Mouse (Mus musculus): ENCODE data around the gene Ifnlr1. TPM values are rescaled to one million over a fixed set of nuclear protein-coding genes. Genes with fewer than 3 reads are reported as not detected.

Gene Ifnlr1
- polyA plus RNA-seq, 1 experiment from 2014 or later, result 0.46 TPM

DNA sequence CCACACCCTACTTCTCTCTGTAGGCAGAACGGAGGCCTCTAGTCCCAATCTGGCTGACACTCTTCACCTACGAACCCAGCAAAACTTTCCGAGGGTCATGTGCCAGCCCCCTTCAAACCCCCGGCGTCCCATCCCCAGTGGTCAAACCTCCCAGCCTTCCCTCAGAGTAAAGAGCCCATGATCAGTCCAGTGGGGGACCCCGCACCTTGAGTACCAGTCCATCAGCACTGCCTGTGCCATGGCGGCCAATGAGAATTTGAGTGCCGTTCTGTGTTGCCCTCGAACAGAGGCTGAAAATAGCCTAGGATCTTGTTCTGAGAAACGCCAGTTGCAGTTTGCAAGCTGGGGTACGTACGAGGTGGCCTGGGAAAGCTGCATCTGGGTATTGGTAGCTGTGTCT, 27.2 kb upstream of the Ifnlr1 start:
- Histone ChIP-seq H3K27ac (ENCODE audit: low read depth, low read length) (no peak overlapping the region), H3K27me3 (ENCODE audit: control insufficient read depth, insufficient read depth, low read length) (no peaks in the 10 kb centered on the region), H3K4me1 (ENCODE audit: control insufficient read depth, insufficient read depth, low read length) (0 out of 2 replicates have a peak, but pooled peaks cover 5% of the 10 kb centered on the region), H3K4me3 (ENCODE audit: low read depth, low read length) (no peak overlapping the region), H3K36me3 (ENCODE audit: control insufficient read depth, insufficient read depth, low read length) (no peaks in the 10 kb centered on the region), H3K4me2 (ENCODE audit: low read depth, low read length) (no peak overlapping the region), H3K9ac (replicated peaks; ENCODE audit: low read depth, low read length) (no peak overlapping the region), H3K9me3 (ENCODE audit: control insufficient read depth, low read length) (no peaks in the 10 kb centered on the region)
- ATAC-seq (ENCODE audit: low read depth), result no peak
- 90% methylated on average over 12 of the region's 12 CpGs for WGBS

DNA sequence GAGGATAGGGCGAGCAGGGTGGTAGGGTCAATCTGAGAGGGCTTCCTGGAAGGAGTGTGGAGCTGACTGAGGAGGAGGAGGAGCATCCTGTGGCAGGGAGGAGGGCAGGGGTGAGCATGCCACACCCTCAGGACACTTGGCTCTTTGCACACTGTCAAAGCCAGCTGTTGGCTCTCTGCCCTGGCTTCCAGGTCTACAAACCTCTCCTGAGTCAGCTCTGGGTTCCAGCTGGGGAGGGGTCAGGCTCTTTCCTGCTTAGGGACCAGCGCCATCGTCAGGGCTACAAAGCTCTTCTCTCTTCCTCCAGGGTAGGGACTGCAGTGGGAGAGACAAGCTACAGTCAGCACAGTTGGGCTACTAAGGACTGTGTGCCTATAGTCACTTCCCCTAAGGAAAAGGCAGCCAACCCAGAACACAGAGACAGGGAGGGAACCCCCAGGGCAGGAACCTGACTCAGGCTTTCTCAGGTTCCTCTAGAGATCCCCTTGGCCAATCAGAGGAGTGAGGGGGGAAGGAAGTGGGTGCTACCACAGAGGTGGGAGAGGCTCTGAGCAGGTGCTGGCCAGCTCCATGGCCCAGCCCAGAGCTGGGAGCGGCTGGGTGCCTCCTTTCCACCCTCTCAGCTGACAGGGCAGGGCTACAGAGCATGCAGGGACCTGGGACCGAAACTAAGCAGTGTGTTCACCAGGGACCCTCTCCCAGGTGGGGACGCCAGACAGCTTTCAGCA, 24.8 kb upstream of the Ifnlr1 start:
- Histone ChIP-seq H3K9me3 (ENCODE audit: control insufficient read depth, low read length) (no peaks in the 10 kb centered on the region), H3K4me3 (ENCODE audit: low read depth, low read length) (no peak overlapping the region), H3K27me3 (ENCODE audit: control insufficient read depth, insufficient read depth, low read length) (no peaks in the 10 kb centered on the region), H3K9ac (replicated peaks; ENCODE audit: low read depth, low read length) (no peak overlapping the region), H3K4me1 (ENCODE audit: control insufficient read depth, insufficient read depth, low read length) (0 out of 2 replicates have a peak, but pooled peaks cover 2% of the 10 kb centered on the region), H3K27ac (ENCODE audit: low read depth, low read length) (no peak overlapping the region), H3K36me3 (ENCODE audit: control insufficient read depth, insufficient read depth, low read length) (no peaks in the 10 kb centered on the region), H3K4me2 (ENCODE audit: low read depth, low read length) (no peak overlapping the region)
- 61% methylated on average over 6 of the region's 6 CpGs for WGBS
- no peak for ATAC-seq (ENCODE audit: low read depth)

DNA sequence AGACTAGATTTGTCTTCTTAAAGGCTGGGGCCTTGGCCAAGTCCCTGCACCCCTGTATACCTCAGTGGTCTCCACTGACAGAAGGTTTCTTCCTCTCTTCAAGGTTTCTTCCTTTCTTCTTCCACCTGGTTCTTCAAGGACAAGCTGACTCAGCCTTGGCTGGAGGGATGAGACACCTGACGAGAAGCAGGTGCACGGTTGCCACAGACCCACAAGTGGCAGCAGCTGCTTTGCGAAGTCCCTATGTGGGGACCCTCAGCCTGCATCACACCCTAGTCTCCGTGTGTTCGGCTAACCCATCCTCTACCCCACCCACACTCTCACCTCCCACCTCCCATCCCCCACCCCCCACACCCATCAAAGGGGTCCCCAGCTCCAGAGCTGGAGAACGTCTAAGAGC, 24.1 kb upstream of the Ifnlr1 start:
- H3K36me3 ChIP-seq (ENCODE audit: control insufficient read depth, insufficient read depth, low read length), result no peaks in the 10 kb centered on the region
- H3K4me3 ChIP-seq (ENCODE audit: low read depth, low read length), result no peak overlapping the region
- H3K27me3 ChIP-seq (ENCODE audit: control insufficient read depth, insufficient read depth, low read length), result no peaks in the 10 kb centered on the region
- no peaks in the 10 kb centered on the region for H3K4me1 ChIP-seq (ENCODE audit: control insufficient read depth, insufficient read depth, low read length)
- no peak for ATAC-seq (ENCODE audit: low read depth)
- no peaks in the 10 kb centered on the region for H3K9me3 ChIP-seq (ENCODE audit: control insufficient read depth, low read length)
- H3K9ac ChIP-seq (replicated peaks; ENCODE audit: low read depth, low read length), result no peak overlapping the region
- no peak overlapping the region for H3K4me2 ChIP-seq (ENCODE audit: low read depth, low read length)
- 74% methylated on average over 6 of the region's 6 CpGs for WGBS
- H3K27ac ChIP-seq (ENCODE audit: low read depth, low read length), result no peak overlapping the region

DNA sequence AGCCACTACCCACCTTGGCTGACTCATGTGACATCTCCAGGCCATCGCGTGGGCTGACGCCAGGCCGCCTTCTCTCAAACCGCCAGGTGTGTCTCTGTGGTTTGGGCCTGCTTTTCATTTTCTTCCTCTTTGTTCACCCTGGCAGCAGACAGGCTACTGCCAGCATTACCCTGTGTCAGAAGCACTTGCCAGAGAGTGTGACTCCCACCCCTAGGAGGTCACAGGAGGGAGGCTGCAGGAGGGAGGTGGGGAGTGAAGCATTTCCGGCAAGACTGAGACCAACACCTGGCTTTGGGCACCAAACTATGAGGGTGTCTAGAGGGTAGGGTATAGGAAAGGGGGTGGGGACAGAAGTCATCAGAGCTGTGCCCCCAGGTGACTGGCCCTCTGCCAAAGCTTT, 21.4 kb upstream of the Ifnlr1 start:
- Histone ChIP-seq H3K4me3 (ENCODE audit: low read depth, low read length) (no peak overlapping the region), H3K9me3 (ENCODE audit: control insufficient read depth, low read length) (no peaks in the 10 kb centered on the region), H3K9ac (replicated peaks; ENCODE audit: low read depth, low read length) (no peak overlapping the region), H3K36me3 (ENCODE audit: control insufficient read depth, insufficient read depth, low read length) (no peaks in the 10 kb centered on the region), H3K27ac (ENCODE audit: low read depth, low read length) (no peak overlapping the region), H3K27me3 (ENCODE audit: control insufficient read depth, insufficient read depth, low read length) (no peaks in the 10 kb centered on the region), H3K4me1 (ENCODE audit: control insufficient read depth, insufficient read depth, low read length) (no peaks in the 10 kb centered on the region), H3K4me2 (ENCODE audit: low read depth, low read length) (no peak overlapping the region)
- WGBS, result 86% methylated on average over 6 of the region's 6 CpGs
- no peak for ATAC-seq (ENCODE audit: low read depth)

DNA sequence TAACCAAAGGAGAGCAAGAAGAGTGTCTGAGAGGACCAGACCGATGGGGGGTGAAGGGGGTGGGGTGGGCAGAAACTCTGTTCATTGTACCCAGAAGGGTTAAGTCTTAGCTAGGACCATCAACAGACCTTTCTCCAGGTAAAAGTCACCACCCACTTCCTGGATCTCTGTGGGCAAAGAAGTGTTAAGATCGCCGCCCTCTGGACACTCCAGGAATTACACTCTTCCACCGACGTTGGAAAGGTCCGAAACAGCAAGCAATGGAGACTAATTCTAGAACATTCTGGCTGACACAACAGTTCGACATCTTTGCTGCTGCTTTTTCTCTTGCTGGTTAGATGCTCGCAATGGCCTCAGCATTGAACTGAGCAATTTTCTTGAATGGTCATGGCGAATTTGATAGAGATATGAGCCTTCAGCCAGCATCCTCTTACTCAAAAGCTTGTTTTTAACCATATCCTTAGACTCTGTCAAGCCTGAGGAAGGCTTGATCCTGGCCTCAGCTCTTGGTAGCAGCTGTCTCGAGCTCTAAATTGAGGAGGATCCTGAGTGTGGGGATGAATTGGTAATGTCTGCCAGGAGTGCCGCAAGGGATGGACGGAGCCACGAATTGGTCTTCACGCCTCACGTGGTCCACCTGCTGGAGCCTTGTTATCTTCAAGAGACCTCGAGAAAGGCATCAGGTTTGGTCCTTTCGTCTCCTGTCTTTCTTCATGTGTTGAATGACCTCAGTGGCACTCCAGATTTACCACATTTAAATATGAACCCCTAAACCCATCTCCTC, 19.7 kb upstream of the Ifnlr1 start:
- Histone ChIP-seq H3K4me1 (ENCODE audit: control insufficient read depth, insufficient read depth, low read length) (no peaks in the 10 kb centered on the region), H3K9ac (replicated peaks; ENCODE audit: low read depth, low read length) (no peak overlapping the region), H3K4me3 (ENCODE audit: low read depth, low read length) (no peak overlapping the region), H3K9me3 (ENCODE audit: control insufficient read depth, low read length) (no peaks in the 10 kb centered on the region), H3K27ac (ENCODE audit: low read depth, low read length) (no peak overlapping the region), H3K4me2 (ENCODE audit: low read depth, low read length) (no peak overlapping the region), H3K27me3 (ENCODE audit: control insufficient read depth, insufficient read depth, low read length) (no peaks in the 10 kb centered on the region), H3K36me3 (ENCODE audit: control insufficient read depth, insufficient read depth, low read length) (no peaks in the 10 kb centered on the region)
- ATAC-seq (ENCODE audit: low read depth), result no peak
- 62% methylated on average over 17 of the region's 17 CpGs for WGBS

DNA sequence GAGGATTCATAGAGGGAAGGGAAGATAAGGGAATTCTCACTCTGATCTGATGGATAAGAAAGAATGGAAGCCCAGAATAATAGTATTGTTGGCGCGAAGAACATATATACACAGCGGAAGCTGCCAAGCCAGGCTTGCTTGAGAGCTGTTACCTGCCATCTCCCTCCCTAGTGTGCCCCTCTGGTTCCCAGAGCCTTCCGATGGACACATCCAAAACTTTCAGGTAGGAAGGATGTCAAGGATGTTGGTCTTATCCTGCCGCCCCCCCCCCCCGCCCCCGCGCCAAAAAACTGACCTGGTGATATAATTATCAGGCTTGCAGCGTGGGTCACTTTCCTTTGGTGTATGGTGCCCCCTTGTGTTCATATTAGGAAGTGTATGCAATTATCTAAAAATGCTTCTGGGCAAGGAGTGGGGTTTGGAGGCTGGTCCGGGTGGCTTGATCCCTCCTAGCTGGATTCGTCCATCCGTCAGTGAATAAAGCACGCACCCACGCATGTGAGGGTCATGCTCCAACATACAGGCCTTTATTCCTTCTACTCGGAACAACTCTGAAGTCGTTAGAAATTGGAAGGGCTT, 18.7 kb upstream of the Ifnlr1 start:
- Histone ChIP-seq H3K9me3 (ENCODE audit: control insufficient read depth, low read length) (no peaks in the 10 kb centered on the region), H3K4me3 (ENCODE audit: low read depth, low read length) (no peak overlapping the region), H3K4me2 (ENCODE audit: low read depth, low read length) (no peak overlapping the region; the same call in 1 of the 2 replicates), H3K27ac (ENCODE audit: low read depth, low read length) (no peak overlapping the region), H3K36me3 (ENCODE audit: control insufficient read depth, insufficient read depth, low read length) (no peaks in the 10 kb centered on the region), H3K9ac (replicated peaks; ENCODE audit: low read depth, low read length) (no peak overlapping the region), H3K4me1 (ENCODE audit: control insufficient read depth, insufficient read depth, low read length) (no peaks in the 10 kb centered on the region), H3K27me3 (ENCODE audit: control insufficient read depth, insufficient read depth, low read length) (no peaks in the 10 kb centered on the region)
- 15% methylated on average over 15 of the region's 16 CpGs for WGBS
- no peak for ATAC-seq (ENCODE audit: low read depth)

DNA sequence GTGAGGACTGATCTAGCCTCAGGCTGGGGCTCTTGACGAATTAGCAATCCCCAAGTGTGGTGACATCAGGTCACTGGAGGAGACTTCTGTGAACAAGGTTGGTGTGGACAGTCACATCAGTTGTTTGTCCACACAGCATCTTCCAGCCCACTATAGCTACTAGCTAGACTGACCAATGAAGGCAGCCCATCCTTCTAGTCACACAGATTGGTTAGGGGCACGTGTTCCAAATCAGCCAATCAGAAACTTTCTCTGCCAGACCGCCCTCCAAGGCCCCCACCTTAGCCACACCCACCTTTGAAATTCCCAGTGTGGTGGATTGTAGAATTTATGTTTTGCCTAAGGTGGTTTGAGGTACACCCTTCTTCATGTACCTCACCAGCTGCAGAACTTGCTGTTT, 12.6 kb upstream of the Ifnlr1 start:
- no peak for ATAC-seq (ENCODE audit: low read depth)
- Histone ChIP-seq H3K27me3 (ENCODE audit: control insufficient read depth, insufficient read depth, low read length) (no peaks in the 10 kb centered on the region), H3K9ac (replicated peaks; ENCODE audit: low read depth, low read length) (no peak overlapping the region), H3K9me3 (ENCODE audit: control insufficient read depth, low read length) (no peaks in the 10 kb centered on the region), H3K36me3 (ENCODE audit: control insufficient read depth, insufficient read depth, low read length) (no peaks in the 10 kb centered on the region), H3K4me1 (ENCODE audit: control insufficient read depth, insufficient read depth, low read length) (no peaks in the 10 kb centered on the region), H3K4me3 (ENCODE audit: low read depth, low read length) (no peak overlapping the region), H3K27ac (ENCODE audit: low read depth, low read length) (no peak overlapping the region), H3K4me2 (ENCODE audit: low read depth, low read length) (no peak overlapping the region)
- WGBS, result 86% methylated on average over 3 of the region's 3 CpGs

DNA sequence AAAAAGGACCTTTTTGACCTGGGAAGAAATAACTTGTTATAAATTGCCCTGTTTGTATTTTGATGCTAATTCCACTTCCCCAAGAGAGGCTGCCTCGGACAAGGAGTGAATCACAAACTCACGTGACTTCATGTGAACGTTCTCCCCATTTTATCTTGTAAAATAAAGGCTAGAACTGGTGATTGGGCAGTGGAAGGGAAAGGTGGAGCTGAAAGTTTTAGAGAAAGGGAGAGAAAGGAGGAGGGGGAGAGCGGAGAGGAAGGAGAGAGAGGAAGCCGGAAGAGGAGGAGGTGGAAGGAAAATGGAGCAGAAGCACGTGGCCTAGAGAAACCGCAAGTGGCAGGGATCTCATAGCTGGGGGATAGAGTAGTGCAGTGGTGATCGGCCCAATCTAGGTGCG, 11.1 kb upstream of the Ifnlr1 start:
- no peaks in the 10 kb centered on the region for H3K9me3 ChIP-seq (ENCODE audit: control insufficient read depth, low read length)
- H3K27ac ChIP-seq (ENCODE audit: low read depth, low read length), result no peak overlapping the region
- no peak for ATAC-seq (ENCODE audit: low read depth)
- no peak overlapping the region for H3K4me2 ChIP-seq (ENCODE audit: low read depth, low read length)
- no peak overlapping the region for H3K9ac ChIP-seq (replicated peaks; ENCODE audit: low read depth, low read length)
- no peaks in the 10 kb centered on the region for H3K4me1 ChIP-seq (ENCODE audit: control insufficient read depth, insufficient read depth, low read length)
- WGBS, result 50% methylated on average over 9 of the region's 9 CpGs
- H3K36me3 ChIP-seq (ENCODE audit: control insufficient read depth, insufficient read depth, low read length), result no peaks in the 10 kb centered on the region
- no peaks in the 10 kb centered on the region for H3K27me3 ChIP-seq (ENCODE audit: control insufficient read depth, insufficient read depth, low read length)
- no peak overlapping the region for H3K4me3 ChIP-seq (ENCODE audit: low read depth, low read length)

DNA sequence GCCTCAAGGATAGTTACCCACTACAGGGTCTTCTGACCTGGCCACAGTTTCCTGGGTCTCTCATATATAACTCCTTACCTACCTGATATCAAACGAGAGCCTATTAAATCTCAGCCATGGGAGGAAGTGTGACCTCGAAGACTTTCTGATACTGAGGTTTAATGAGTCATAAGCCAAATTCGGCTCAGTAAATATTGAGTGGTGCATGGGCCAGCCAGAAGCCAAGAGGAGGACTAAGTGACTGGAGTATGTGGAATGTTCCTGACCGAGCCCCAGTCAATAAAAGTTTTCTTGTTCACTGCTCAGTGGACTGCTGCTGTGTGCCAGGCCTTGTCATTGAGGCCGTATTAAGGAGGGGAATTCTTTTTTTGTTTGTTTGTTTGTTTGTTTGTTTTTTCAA, 9.6 kb upstream of the Ifnlr1 start:
- H3K27ac ChIP-seq (ENCODE audit: low read depth, low read length), result no peak overlapping the region
- no peak overlapping the region for H3K4me3 ChIP-seq (ENCODE audit: low read depth, low read length)
- no peak for ATAC-seq (ENCODE audit: low read depth)
- H3K4me1 ChIP-seq (ENCODE audit: control insufficient read depth, insufficient read depth, low read length), result no peaks in the 10 kb centered on the region
- WGBS, result 84% methylated on average over 5 of the region's 5 CpGs
- H3K36me3 ChIP-seq (ENCODE audit: control insufficient read depth, insufficient read depth, low read length), result no peaks in the 10 kb centered on the region
- no peak overlapping the region for H3K9ac ChIP-seq (replicated peaks; ENCODE audit: low read depth, low read length)
- no peaks in the 10 kb centered on the region for H3K27me3 ChIP-seq (ENCODE audit: control insufficient read depth, insufficient read depth, low read length)
- no peaks in the 10 kb centered on the region for H3K9me3 ChIP-seq (ENCODE audit: control insufficient read depth, low read length)
- H3K4me2 ChIP-seq (ENCODE audit: low read depth, low read length), result no peak overlapping the region

Measured in neural tube, embryonic 14.5 days (tissue).